Mouse (Mus musculus) kidney, embryonic 15.5 days (tissue): ENCODE measurements around the gene Rab10. TPM values are rescaled to one million over a fixed set of nuclear protein-coding genes. Genes with fewer than 3 reads are reported as not detected.
A peak's percentile ranks its signal among the peaks of the same experiment; 100 is the strongest.

Experiments
- ATAC-seq: fragments of 200-750 bp; cut with Nextera tagmentation; replicated peaks from 2 replicates; pipeline ENCODE4 v1.8.0; 2017; ENCODE audit warnings: moderate TSS enrichment; ENCODE audit not compliant: low FRiP score
- H3K27ac ChIP-seq: fragments of 300-500 bp; sonication (generic); 2 replicates; pipeline ENCODE4 v1.5.1; 2015; ENCODE audit warnings: mild to moderate bottlenecking, inconsistent platforms
- H3K27me3 ChIP-seq: fragments of 300-500 bp; sonication (generic); 2 replicates; pipeline ENCODE4 v1.6.1; 2015; ENCODE audit warnings: inconsistent platforms
- H3K36me3 ChIP-seq: fragments of 300-500 bp; sonication (generic); 2 replicates; pipeline ENCODE4 v1.6.1; 2015; ENCODE audit warnings: inconsistent platforms
- H3K4me1 ChIP-seq: fragments of 300-500 bp; sonication (generic); 2 replicates; pipeline ENCODE4 v1.6.1; 2015; ENCODE audit warnings: inconsistent platforms
- H3K4me2 ChIP-seq: fragments of 300-500 bp; sonication (generic); 2 replicates; pipeline ENCODE4 v1.6.1; 2015; ENCODE audit warnings: moderate library complexity, mild to moderate bottlenecking, inconsistent platforms
- H3K4me3 ChIP-seq: fragments of 300-500 bp; sonication (generic); replicated peaks from 2 replicates; pipeline ENCODE4 v1.5.1; 2015; ENCODE audit warnings: mild to moderate bottlenecking, inconsistent platforms
- H3K9ac ChIP-seq: fragments of 300-500 bp; sonication (generic); 2 replicates; pipeline ENCODE4 v1.6.1; 2015; ENCODE audit warnings: mild to moderate bottlenecking, inconsistent platforms
- H3K9me3 ChIP-seq: fragments of 300-500 bp; sonication (generic); replicated peaks from 2 replicates; pipeline ENCODE4 v1.6.1; 2016; ENCODE audit warnings: inconsistent platforms
- WGBS: fragments of 180-500 bp; shearing (Covaris S2); methylation state at CpG from one replicate; pipeline ENCODE4 v1.1.7; 2015; ENCODE audit warnings: mixed read lengths; 5-methylcytosine and 5-hydroxymethylcytosine counted together
- polyA plus RNA-seq: library from polyadenylated mRNA; unstranded; fragments of >200 nt; fragmentation: Nextera tagmentation; extraction: Ambion mirVana; gene quantifications from 2 replicates; pipeline ENCODE4 v1.2.1, GENCODE M21; 2015

The Rab10 gene
- polyA plus RNA-seq, 1 experiment from 2014 or later: 75.5 TPM

DNA sequence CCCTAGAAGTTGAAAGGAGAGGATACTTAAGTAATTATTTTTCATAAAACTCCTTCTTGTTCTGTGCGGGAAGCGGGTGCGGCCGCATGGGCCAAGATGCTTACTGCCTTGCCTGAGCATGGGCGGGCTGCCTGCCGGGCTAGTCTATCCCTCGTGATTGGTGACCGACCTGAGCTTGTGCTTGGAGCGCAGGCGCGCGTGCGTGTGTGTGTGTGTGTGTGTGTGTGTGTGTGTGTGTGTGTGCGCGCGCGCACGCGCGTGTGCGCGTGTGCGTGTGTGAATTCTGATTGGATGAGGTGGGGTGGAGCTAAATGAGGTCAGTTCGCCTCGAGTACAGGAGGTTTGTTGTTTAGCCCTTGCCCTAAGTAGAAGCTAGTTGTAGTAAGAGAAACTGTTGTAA is 48.2 kb downstream of the Rab10 start:
- Histone ChIP-seq H3K9ac (no peak overlapping the region), H3K27me3 (no peaks in the 10 kb centered on the region), H3K27ac (no peak overlapping the region), H3K4me2 (no peak overlapping the region), H3K4me3 (no peak overlapping the region), H3K36me3 (peaks cover 33% of the 10 kb centered on the region), H3K9me3 (no peaks in the 10 kb centered on the region), H3K4me1 (no peaks in the 10 kb centered on the region)
- WGBS: 98% methylated on average over 25 of the region's 25 CpGs
- ATAC-seq: no peak

DNA sequence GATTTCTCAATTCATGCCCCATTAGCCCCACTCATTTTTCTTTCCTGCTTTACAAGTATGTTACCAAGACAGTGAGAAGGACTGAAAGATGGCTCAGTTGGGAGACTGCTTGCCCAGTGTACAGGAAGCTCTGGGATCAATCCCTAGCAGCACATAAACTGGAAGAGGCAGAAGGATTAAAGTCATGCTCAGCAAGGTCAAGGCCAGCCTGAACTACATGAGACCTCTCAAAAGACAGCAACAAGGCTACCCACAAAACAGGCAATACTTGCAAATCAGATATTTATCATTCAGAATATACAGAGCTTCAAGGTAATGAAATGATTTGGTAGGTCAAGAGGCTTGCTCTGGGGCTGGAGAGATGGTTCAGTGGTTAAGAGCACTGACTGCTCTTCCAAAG is 53.8 kb downstream of the Rab10 start:
- no peaks in the 10 kb centered on the region for H3K4me1 ChIP-seq
- H3K27me3 ChIP-seq: no peaks in the 10 kb centered on the region
- no peak overlapping the region for H3K4me3 ChIP-seq
- no peak for ATAC-seq
- H3K9ac ChIP-seq: no peak overlapping the region
- no peak overlapping the region for H3K4me2 ChIP-seq
- no peaks in the 10 kb centered on the region for H3K9me3 ChIP-seq
- no peak overlapping the region for H3K27ac ChIP-seq
- peaks cover 52% of the 10 kb centered on the region for H3K36me3 ChIP-seq

DNA sequence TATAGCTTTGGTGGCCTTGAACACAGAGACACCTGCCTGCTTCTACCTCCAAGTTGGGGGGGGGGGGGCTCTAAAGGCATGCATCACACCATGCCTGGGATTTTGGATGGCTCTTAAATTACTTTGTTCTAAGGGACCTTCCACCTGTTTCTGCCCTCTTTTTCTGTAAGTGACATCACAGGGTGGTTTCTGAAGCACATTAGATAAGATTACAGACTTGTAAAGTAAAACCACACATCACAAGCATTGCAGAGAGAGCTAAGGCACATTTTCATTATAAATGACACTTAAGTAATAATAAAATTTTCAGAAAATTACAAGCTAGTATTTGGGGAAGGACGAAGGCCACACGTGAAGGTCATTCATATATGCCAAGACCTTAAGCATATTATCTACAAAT is 54.3 kb downstream of the Rab10 start:
- Histone ChIP-seq H3K27me3 (no peaks in the 10 kb centered on the region), H3K4me1 (no peaks in the 10 kb centered on the region), H3K9ac (no peak overlapping the region), H3K36me3 (peaks cover 56% of the 10 kb centered on the region), H3K27ac (no peak overlapping the region), H3K4me2 (no peak overlapping the region), H3K4me3 (no peak overlapping the region), H3K9me3 (no peaks in the 10 kb centered on the region)
- no peak for ATAC-seq
- WGBS: 96% methylated on average over 2 of the region's 2 CpGs

DNA sequence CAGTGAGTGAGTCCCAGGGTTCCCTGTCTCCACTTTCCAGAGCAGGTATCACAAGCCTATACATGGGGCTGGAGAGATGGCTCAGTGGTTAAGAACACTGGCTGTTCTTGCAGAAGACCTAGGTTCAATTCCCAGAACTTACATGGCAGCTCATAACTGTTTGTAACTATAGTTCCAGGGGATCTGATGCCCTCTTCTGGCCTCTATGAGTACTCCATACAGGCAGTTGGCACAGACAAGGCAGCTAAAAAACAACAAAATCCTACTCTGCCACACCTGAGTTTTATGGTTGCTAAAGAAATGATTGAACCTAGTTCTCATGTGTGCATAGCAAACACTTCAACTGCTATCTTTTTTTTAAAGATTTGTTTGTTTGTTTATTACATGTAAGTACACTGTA is 56.2 kb downstream of the Rab10 start:
- H3K4me1 ChIP-seq: no peaks in the 10 kb centered on the region
- H3K27ac ChIP-seq: no peak overlapping the region
- no peaks in the 10 kb centered on the region for H3K27me3 ChIP-seq
- H3K9ac ChIP-seq: no peak overlapping the region
- peaks cover 72% of the 10 kb centered on the region for H3K36me3 ChIP-seq
- H3K9me3 ChIP-seq: no peaks in the 10 kb centered on the region
- no peak for ATAC-seq
- no peak overlapping the region for H3K4me2 ChIP-seq
- H3K4me3 ChIP-seq: no peak overlapping the region

GRCm38 (mm10) chr12:3246091-3246490 is 63.7 kb downstream of the Rab10 start:
- 92% methylated on average over 6 of the region's 6 CpGs for WGBS
- no peak overlapping the region for H3K9ac ChIP-seq
- 0 out of 2 replicates have a peak, but pooled peaks have one; percentile 49 for ATAC-seq
- peaks cover 52% of the 10 kb centered on the region for H3K36me3 ChIP-seq
- H3K9me3 ChIP-seq: no peaks in the 10 kb centered on the region
- H3K4me1 ChIP-seq: no peaks in the 10 kb centered on the region
- no peak overlapping the region for H3K4me2 ChIP-seq
- no peak overlapping the region for H3K4me3 ChIP-seq
- H3K27me3 ChIP-seq: no peaks in the 10 kb centered on the region
- H3K27ac ChIP-seq: no peak overlapping the region

DNA sequence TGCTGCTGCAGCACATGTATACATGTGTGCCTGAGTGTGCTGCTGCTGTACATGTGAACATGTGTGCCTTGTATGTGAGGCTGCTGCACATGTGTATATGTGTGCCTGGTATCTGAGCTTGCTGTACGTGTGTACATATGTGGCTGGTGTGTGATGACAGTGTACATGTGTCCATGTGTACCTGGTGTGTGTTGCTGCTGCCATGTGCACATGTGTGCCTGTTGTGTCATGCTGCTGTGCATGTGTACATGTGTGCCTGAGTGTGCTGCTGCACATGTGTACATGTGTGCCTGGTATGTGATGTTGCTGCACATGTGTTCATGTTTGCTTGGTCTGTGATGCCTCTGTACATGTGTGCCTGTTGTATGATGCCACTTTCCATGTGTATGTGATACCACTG is 70.2 kb downstream of the Rab10 start:
- Histone ChIP-seq H3K27ac (no peak overlapping the region), H3K27me3 (no peaks in the 10 kb centered on the region), H3K9me3 (0 out of 2 replicates have a peak, but pooled peaks cover 2% of the 10 kb centered on the region), H3K4me1 (peaks cover 5% of the 10 kb centered on the region; the same call in 1 of the 2 replicates), H3K9ac (no peak overlapping the region), H3K4me2 (no peak overlapping the region), H3K36me3 (peaks cover 43% of the 10 kb centered on the region), H3K4me3 (no peak overlapping the region)
- WGBS: 100% methylated on average over 1 of the region's 1 CpGs
- ATAC-seq: no peak

DNA sequence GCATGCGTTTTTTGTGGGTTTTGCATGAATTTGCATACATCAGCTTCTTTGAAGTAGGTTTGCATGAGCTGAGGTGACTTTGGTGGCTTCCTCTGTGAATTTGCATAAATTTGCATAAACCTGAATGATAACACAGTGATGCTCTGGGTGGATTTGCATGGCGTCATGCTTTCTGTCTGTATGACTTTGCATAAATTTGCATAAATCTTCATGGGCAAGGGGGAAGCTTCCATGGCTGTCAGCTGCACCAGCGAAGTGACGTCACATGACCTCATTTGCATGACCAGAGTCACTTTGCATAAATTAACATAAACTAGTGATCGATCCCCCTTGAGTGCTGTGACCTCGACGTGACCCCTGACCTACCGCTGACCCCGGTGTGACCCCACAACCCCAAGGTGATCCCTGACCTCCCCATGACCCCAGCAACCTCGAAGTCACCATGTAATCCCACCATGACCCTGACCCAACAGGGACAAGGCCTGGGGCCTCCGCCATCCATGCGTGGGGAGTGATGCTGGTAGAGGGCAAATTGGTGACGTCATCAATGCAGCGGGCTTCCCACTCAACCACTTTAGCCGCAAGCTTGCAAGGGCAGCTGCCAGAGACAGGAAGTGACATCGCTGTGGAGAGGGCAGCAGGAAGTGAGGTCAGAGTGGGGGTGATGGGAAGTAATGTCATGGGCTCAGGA is 71.3 kb downstream of the Rab10 start:
- no peak overlapping the region for H3K4me2 ChIP-seq
- H3K9ac ChIP-seq: no peak overlapping the region
- ATAC-seq: no peak
- WGBS: 94% methylated on average over 16 of the region's 16 CpGs
- peaks cover 5% of the 10 kb centered on the region; the same call in 1 of the 2 replicates for H3K4me1 ChIP-seq
- no peaks in the 10 kb centered on the region for H3K27me3 ChIP-seq
- 0 out of 2 replicates have a peak, but pooled peaks cover 2% of the 10 kb centered on the region for H3K9me3 ChIP-seq
- H3K36me3 ChIP-seq: peaks cover 43% of the 10 kb centered on the region
- H3K27ac ChIP-seq: no peak overlapping the region
- H3K4me3 ChIP-seq: no peak overlapping the region

DNA sequence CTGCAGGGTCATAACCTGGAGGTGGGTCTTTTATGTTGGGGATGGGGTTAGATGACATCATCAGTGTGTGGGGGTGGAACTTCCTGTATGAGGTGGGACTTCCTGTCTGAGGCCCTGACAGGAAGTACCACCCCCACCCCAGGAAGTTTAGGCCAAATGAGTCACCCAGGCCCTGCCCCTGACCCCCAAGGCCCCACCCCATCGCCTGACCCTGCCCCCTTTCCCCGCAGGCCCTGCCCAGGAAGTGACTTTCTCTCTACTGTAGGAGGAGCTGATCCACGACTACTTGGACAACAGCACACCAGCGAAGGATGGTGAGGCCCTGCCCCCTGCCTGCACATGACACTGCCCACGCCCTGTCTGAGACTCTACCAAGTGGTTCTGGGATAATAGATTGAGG is 72.0 kb downstream of the Rab10 start:
- Histone ChIP-seq H3K27me3 (no peaks in the 10 kb centered on the region), H3K4me2 (no peak overlapping the region), H3K9ac (no peak overlapping the region), H3K9me3 (0 out of 2 replicates have a peak, but pooled peaks cover 2% of the 10 kb centered on the region), H3K36me3 (peaks cover 43% of the 10 kb centered on the region), H3K4me1 (peaks cover 5% of the 10 kb centered on the region; the same call in 1 of the 2 replicates), H3K27ac (no peak overlapping the region), H3K4me3 (no peak overlapping the region)
- 97% methylated on average over 5 of the region's 5 CpGs for WGBS
- ATAC-seq: no peak

GRCm38 (mm10) chr12:3236831-3237681 is 72.7 kb downstream of the Rab10 start:
- peak overlapping the region; percentile 61; the same call in 1 of the 2 replicates for H3K4me2 ChIP-seq
- no peak overlapping the region for H3K27ac ChIP-seq
- peaks cover 5% of the 10 kb centered on the region; the same call in 1 of the 2 replicates for H3K4me1 ChIP-seq
- no peaks in the 10 kb centered on the region for H3K27me3 ChIP-seq
- peak overlapping the region; percentile 65; the same call in 1 of the 2 replicates for H3K4me3 ChIP-seq
- ATAC-seq: no peak
- H3K9ac ChIP-seq: no peak overlapping the region
- 97% methylated on average over 12 of the region's 12 CpGs for WGBS
- 0 out of 2 replicates have a peak, but pooled peaks cover 2% of the 10 kb centered on the region for H3K9me3 ChIP-seq
- H3K36me3 ChIP-seq: peaks cover 43% of the 10 kb centered on the region

GRCm38 (mm10) chr12:3236163-3236641 is 73.6 kb downstream of the Rab10 start:
- H3K36me3 ChIP-seq: peaks cover 43% of the 10 kb centered on the region
- no peak overlapping the region for H3K27ac ChIP-seq
- H3K4me1 ChIP-seq: peaks cover 5% of the 10 kb centered on the region; the same call in 1 of the 2 replicates
- H3K4me2 ChIP-seq: peak overlapping the region; percentile 61
- H3K9me3 ChIP-seq: 0 out of 2 replicates have a peak, but pooled peaks cover 2% of the 10 kb centered on the region
- ATAC-seq: no peak
- H3K9ac ChIP-seq: no peak overlapping the region; the same call in 1 of the 2 replicates
- 72% methylated on average over 14 of the region's 14 CpGs for WGBS
- peak overlapping the region; percentile 65 for H3K4me3 ChIP-seq
- no peaks in the 10 kb centered on the region for H3K27me3 ChIP-seq

GRCm38 (mm10) chr12:3235646-3236161 is 74.1 kb downstream of the Rab10 start:
- 13% methylated on average over 39 of the region's 39 CpGs for WGBS
- ATAC-seq: peak; percentile 81
- Histone ChIP-seq H3K36me3 (peaks cover 41% of the 10 kb centered on the region), H3K9me3 (0 out of 2 replicates have a peak, but pooled peaks cover 2% of the 10 kb centered on the region), H3K4me1 (peaks cover 5% of the 10 kb centered on the region; the same call in 1 of the 2 replicates), H3K4me3 (peak overlapping the region; percentile 65), H3K27ac (peak overlapping the region; percentile 90), H3K9ac (peak overlapping the region; percentile 47), H3K27me3 (no peaks in the 10 kb centered on the region), H3K4me2 (peak overlapping the region; percentile 61)
